Mouse (Mus musculus): ENCODE data around the gene Vamp3. TPM values are rescaled to one million over a fixed set of nuclear protein-coding genes. Genes with fewer than 3 reads are reported as not detected.
A peak's percentile ranks its signal among the peaks of the same experiment; 100 is the strongest.

Vamp3 gene
- polyA plus RNA-seq, 1 experiment: 34.5 TPM

- TF ChIP-seq CTCF (IDR thresholded peaks at IDR 0.05; ENCODE audit: extremely low read depth, insufficient read length, insufficient replicate concordance, low read depth, low read length) (no peak), POLR2A (IDR thresholded peaks at IDR 0.05; ENCODE audit: low read depth, low read length) (no peak)
- peaks cover 41% of the 10 kb centered on the region for H3K36me3 ChIP-seq (ENCODE audit: control insufficient read depth, insufficient read depth, low read length)
- H3K4me1 ChIP-seq (ENCODE audit: control insufficient read depth, insufficient read depth, insufficient read length, low read length): peaks cover 4% of the 10 kb centered on the region; the same call in 1 of the 2 replicates
- no peaks in the 10 kb centered on the region for H3K27me3 ChIP-seq (ENCODE audit: control insufficient read depth, insufficient read depth, low read length)
- no peak overlapping the region for H3K4me3 ChIP-seq (ENCODE audit: low read depth, low read length)
- WGBS: 53% methylated on average over 1 of the region's 1 CpGs
- no peak overlapping the region for H3K27ac ChIP-seq (ENCODE audit: insufficient read depth, low read depth, low read length)
Measured at GRCm38 (mm10) chr4:151051162-151051561, 6.6 kb downstream of the Vamp3 start.

GRCm38 (mm10) chr4:151046524-151046923 is 11.2 kb downstream of the Vamp3 start:
- TF ChIP-seq POLR2A (IDR thresholded peaks at IDR 0.05; ENCODE audit: low read depth, low read length) (no peak), CTCF (IDR thresholded peaks at IDR 0.05; ENCODE audit: extremely low read depth, insufficient read length, insufficient replicate concordance, low read depth, low read length) (no peak)
- 87% methylated on average over 3 of the region's 3 CpGs for WGBS
- Histone ChIP-seq H3K4me1 (ENCODE audit: control insufficient read depth, insufficient read depth, insufficient read length, low read length) (peaks cover 6% of the 10 kb centered on the region; the same call in 1 of the 2 replicates), H3K27ac (ENCODE audit: insufficient read depth, low read depth, low read length) (no peak overlapping the region), H3K4me3 (ENCODE audit: low read depth, low read length) (no peak overlapping the region), H3K36me3 (ENCODE audit: control insufficient read depth, insufficient read depth, low read length) (peaks cover 25% of the 10 kb centered on the region), H3K27me3 (ENCODE audit: control insufficient read depth, insufficient read depth, low read length) (no peaks in the 10 kb centered on the region)

DNA sequence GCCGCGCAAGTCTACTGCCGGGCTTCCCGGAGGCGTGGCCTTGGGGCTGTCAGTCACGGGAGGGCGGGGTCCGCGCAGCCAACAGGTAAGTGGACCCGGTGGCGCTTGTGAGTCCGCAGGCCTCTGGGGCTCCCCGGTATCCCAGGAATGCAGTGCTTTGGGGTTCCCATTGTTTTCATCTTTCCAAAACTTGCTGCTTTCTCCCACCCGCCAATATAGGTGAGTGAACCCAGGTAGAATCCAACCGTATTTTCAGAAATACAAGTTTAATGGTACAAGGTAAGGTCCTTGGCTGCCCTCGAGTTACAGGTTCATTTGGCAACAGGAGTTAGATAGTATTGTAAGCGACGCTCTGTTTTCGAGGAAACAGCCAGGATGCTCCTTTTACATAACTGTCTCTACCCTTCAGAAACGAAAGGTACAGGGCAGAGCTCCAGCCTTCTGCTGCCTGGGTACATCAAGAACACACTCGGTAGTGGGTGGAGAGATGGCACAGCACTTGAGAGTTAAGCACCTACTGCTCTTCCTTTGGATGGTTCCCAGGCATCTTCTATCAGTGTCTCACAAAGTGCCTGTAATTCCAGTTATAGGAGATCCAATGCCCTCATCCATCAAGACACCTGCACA is 12.7 kb downstream of the Vamp3 start:
- Histone ChIP-seq H3K27ac (ENCODE audit: insufficient read depth, low read depth, low read length) (peak overlapping the region; percentile 61), H3K4me1 (ENCODE audit: control insufficient read depth, insufficient read depth, insufficient read length, low read length) (peaks cover 6% of the 10 kb centered on the region; the same call in 1 of the 2 replicates), H3K36me3 (ENCODE audit: control insufficient read depth, insufficient read depth, low read length) (peaks cover 21% of the 10 kb centered on the region), H3K4me3 (ENCODE audit: low read depth, low read length) (peak overlapping the region; percentile 46), H3K27me3 (ENCODE audit: control insufficient read depth, insufficient read depth, low read length) (no peaks in the 10 kb centered on the region)
- TF ChIP-seq CTCF (IDR thresholded peaks at IDR 0.05; ENCODE audit: extremely low read depth, insufficient read length, insufficient replicate concordance, low read depth, low read length) (no peak), POLR2A (IDR thresholded peaks at IDR 0.05; ENCODE audit: low read depth, low read length) (no peak; the same call in 1 of the 2 replicates)
- 3% methylated on average over 21 of the region's 21 CpGs for WGBS

DNA sequence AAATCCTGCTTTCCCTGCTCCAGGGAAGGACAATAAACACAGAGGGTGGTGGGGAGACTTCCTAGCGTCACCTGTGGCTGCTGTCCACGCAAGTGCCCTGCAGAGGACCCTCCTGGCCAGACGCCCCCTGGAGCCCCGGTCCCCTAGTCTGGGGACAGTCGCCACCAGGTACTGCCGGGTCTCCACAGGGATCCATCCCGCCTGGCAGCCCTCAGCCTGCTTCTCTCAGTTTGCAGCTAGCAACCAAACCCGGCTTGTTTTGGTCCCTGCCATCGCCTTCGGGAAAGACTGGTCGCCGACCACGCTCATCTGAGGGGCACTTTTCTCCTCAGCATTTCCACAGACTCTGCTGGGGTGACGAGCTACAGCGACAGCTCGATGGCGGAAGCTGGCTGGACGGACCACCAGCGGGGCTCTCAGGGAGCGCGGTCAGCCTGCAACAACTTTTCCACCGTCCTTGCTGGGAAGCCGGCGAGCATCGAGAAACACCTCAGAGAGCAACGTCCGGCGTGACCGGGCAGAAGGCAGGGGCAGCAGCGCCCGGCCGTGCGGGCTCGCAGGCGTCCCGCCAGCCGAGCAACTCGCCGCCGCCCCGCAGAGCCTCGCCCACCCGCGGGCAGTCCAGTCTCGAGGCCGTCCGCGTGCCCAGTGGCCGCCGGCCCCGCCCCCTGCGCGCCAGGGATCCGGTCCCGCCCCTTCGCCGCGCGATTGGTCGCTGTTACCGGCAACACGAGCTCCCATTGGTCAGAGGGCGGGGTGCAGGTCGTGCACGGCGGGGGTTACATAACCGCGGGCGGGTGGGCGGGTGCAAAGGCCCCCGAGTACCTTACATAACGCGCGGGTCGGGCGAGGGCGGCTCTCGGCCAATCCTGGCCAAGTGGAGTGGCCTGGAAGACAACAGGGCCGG is 13.5 kb downstream of the Vamp3 start, which contains the start of gene Per3:
Per3 (minus strand) TSS at position 629 of the 907 bp plus-strand sequence.
- peaks cover 6% of the 10 kb centered on the region; the same call in 1 of the 2 replicates for H3K4me1 ChIP-seq (ENCODE audit: control insufficient read depth, insufficient read depth, insufficient read length, low read length)
- peaks cover 25% of the 10 kb centered on the region for H3K36me3 ChIP-seq (ENCODE audit: control insufficient read depth, insufficient read depth, low read length)
- H3K4me3 ChIP-seq (ENCODE audit: low read depth, low read length): peak within 1 kb of the TSS; percentile 73
- H3K27ac ChIP-seq (ENCODE audit: insufficient read depth, low read depth, low read length): peak within 1 kb of the TSS; percentile 94
- TF ChIP-seq POLR2A (IDR thresholded peaks at IDR 0.05; ENCODE audit: low read depth, low read length) (peak; percentile 83), CTCF (IDR thresholded peaks at IDR 0.05; ENCODE audit: extremely low read depth, insufficient read length, insufficient replicate concordance, low read depth, low read length) (no peak)
- WGBS: under 1% methylated on average over 78 of the region's 79 CpGs
- no peaks in the 10 kb centered on the region for H3K27me3 ChIP-seq (ENCODE audit: control insufficient read depth, insufficient read depth, low read length)

GRCm38 (mm10) chr4:151043281-151043680 is 14.5 kb downstream of the Vamp3 start:
- 13% methylated on average over 5 of the region's 5 CpGs for WGBS
- Histone ChIP-seq H3K36me3 (ENCODE audit: control insufficient read depth, insufficient read depth, low read length) (peaks cover 30% of the 10 kb centered on the region), H3K27ac (ENCODE audit: insufficient read depth, low read depth, low read length) (0 out of 2 replicates have a peak overlapping the region, but pooled peaks have one; percentile 4), H3K4me3 (ENCODE audit: low read depth, low read length) (peak overlapping the region; percentile 28; the same call in 1 of the 2 replicates), H3K27me3 (ENCODE audit: control insufficient read depth, insufficient read depth, low read length) (no peaks in the 10 kb centered on the region), H3K4me1 (ENCODE audit: control insufficient read depth, insufficient read depth, insufficient read length, low read length) (peaks cover 6% of the 10 kb centered on the region; the same call in 1 of the 2 replicates)
- TF ChIP-seq CTCF (IDR thresholded peaks at IDR 0.05; ENCODE audit: extremely low read depth, insufficient read length, insufficient replicate concordance, low read depth, low read length): no peak
- TF ChIP-seq POLR2A (IDR thresholded peaks at IDR 0.05; ENCODE audit: low read depth, low read length): no peak

GRCm38 (mm10) chr4:151041506-151041905 is 16.3 kb downstream of the Vamp3 start:
- H3K27me3 ChIP-seq (ENCODE audit: control insufficient read depth, insufficient read depth, low read length): no peaks in the 10 kb centered on the region
- H3K27ac ChIP-seq (ENCODE audit: insufficient read depth, low read depth, low read length): no peak overlapping the region
- no peak overlapping the region for H3K4me3 ChIP-seq (ENCODE audit: low read depth, low read length)
- H3K36me3 ChIP-seq (ENCODE audit: control insufficient read depth, insufficient read depth, low read length): peaks cover 24% of the 10 kb centered on the region
- H3K4me1 ChIP-seq (ENCODE audit: control insufficient read depth, insufficient read depth, insufficient read length, low read length): peaks cover 6% of the 10 kb centered on the region; the same call in 1 of the 2 replicates
- 92% methylated on average over 5 of the region's 5 CpGs for WGBS
- TF ChIP-seq CTCF (IDR thresholded peaks at IDR 0.05; ENCODE audit: extremely low read depth, insufficient read length, insufficient replicate concordance, low read depth, low read length) (no peak), POLR2A (IDR thresholded peaks at IDR 0.05; ENCODE audit: low read depth, low read length) (no peak)

All from small intestine, adult 2 months (tissue).